Mouse (Mus musculus): Measurements from ENCODE around the gene Polr1e. TPM values are rescaled to one million over a fixed set of nuclear protein-coding genes. Genes with fewer than 3 reads are reported as not detected.

The Polr1e gene
- total and polyA plus RNA-seq, 3 experiments: 37.2 to 87.7 (median 78.6) TPM

DNA sequence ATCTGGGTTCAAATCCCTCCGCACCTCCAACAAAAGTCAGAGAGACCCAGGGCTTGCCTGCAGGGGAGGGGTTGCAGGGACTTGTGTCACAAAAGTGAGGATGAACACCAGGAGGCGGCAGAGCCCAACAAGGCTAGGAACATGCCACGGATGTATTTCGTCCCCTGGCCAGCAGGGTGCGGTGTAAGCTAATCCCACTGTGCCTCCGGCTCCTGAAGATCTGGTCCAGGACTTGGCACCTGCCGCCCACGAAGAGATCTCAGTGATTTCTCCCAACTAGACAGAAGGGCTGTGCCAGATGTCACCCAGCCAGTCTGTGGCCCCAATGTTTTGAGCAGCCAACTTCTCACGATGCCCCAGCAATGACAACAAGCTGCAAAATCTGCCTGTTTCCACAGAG is 44.9 kb upstream of the Polr1e start:
- Histone ChIP-seq H3K36me3 (replicated peaks in 1 of 2; ENCODE audit: control insufficient read depth in 1 of 2, insufficient read depth in 1 of 2, low read length in 1 of 2) (peaks cover 0 to 29% of the 10 kb centered on the region in 2 experiments), H3K9me3 (replicated peaks; ENCODE audit: low read length) (peaks cover 46% of the 10 kb centered on the region), H3K27ac (ENCODE audit: insufficient read depth, low read depth) (no peak overlapping the region), H3K4me2 (ENCODE audit: insufficient read depth, low read depth, poor library complexity, severe bottlenecking) (no peak overlapping the region), H3K79me2 (replicated peaks; ENCODE audit: control insufficient read depth, extremely low read depth, insufficient read depth, poor library complexity, severe bottlenecking) (no peaks in the 10 kb centered on the region), H3K27me3 (replicated peaks) (no peaks in the 10 kb centered on the region), H3K9ac (ENCODE audit: insufficient read depth, low read depth) (no peak overlapping the region), H3K4me3 (replicated peaks in 1 of 3; ENCODE audit: low read depth in 2 of 3, low read length in 2 of 3, poor library complexity in 1 of 3) (no peak overlapping the region), H3K4me1 (ENCODE audit: control insufficient read depth in 1 of 2, insufficient read depth in 2 of 2) (peaks cover 24 to 38% of the 10 kb centered on the region in 2 experiments)
- TF ChIP-seq NELFE (IDR thresholded peaks at IDR 0.05; ENCODE audit: low read depth, low read length) (peak; percentile 56; the same call in 1 of the 2 replicates), RCOR1 (conservative IDR thresholded peaks at IDR 0.05; ENCODE audit: low read depth, low read length) (no peak), MAX (IDR thresholded peaks at IDR 0.05; ENCODE audit: low read length) (no peak), TBP (conservative IDR thresholded peaks at IDR 0.05; ENCODE audit: low read depth, low read length) (0 out of 2 replicates have a peak, but pooled peaks have one; percentile 17), MAZ (IDR thresholded peaks at IDR 0.05; ENCODE audit: low read depth, low read length) (no peak), SIN3A (IDR thresholded peaks at IDR 0.05; ENCODE audit: low read length) (no peak), MEF2A (IDR thresholded peaks at IDR 0.05; ENCODE audit: borderline replicate concordance, low read depth, low read length) (peak; percentile 56; the same call in 1 of the 2 replicates), KAT2A (IDR thresholded peaks at IDR 0.05; ENCODE audit: insufficient replicate concordance, low read length) (no peak), HCFC1 (IDR thresholded peaks at IDR 0.05; ENCODE audit: low read depth, low read length) (peak; percentile 58), BHLHE40 (IDR thresholded peaks at IDR 0.05; ENCODE audit: low read depth, low read length) (peak; percentile 46; the same call in 1 of the 2 replicates), CHD2 (IDR thresholded peaks at IDR 0.05; ENCODE audit: low read length) (0 out of 2 replicates have a peak, but pooled peaks have one; percentile 22), RAD21 (IDR thresholded peaks at IDR 0.05; ENCODE audit: low read depth, low read length) (peak; percentile 81), SMC3 (IDR thresholded peaks at IDR 0.05; ENCODE audit: low read depth, low read length) (peak; percentile 84), NRF1 (IDR thresholded peaks at IDR 0.05; ENCODE audit: low read depth, low read length) (no peak), TCF12 (IDR thresholded peaks at IDR 0.05; ENCODE audit: low read depth, low read length) (peak; percentile 67; the same call in 1 of the 2 replicates), CTCF (conservative IDR thresholded peaks at IDR 0.05 in 1 of 2, IDR thresholded peaks at IDR 0.05 in 1 of 2; ENCODE audit: low read depth in 2 of 2, low read length in 2 of 2) (peak; percentile 54 to 99; a peak in 3 of 4 replicates), IRF4 (IDR thresholded peaks at IDR 0.05; ENCODE audit: low read depth, low read length) (peak; percentile 69; the same call in 1 of the 2 replicates), JUN (IDR thresholded peaks at IDR 0.05; ENCODE audit: insufficient read depth, low read depth, low read length) (no peak), GABPA (IDR thresholded peaks at IDR 0.05; ENCODE audit: insufficient replicate concordance, low read depth, low read length) (no peak), ZKSCAN1 (IDR thresholded peaks at IDR 0.05; ENCODE audit: borderline replicate concordance, low read depth, low read length) (no peak), MYC (IDR thresholded peaks at IDR 0.05; ENCODE audit: low read depth, low read length) (0 out of 2 replicates have a peak, but pooled peaks have one; percentile 26), MXI1 (IDR thresholded peaks at IDR 0.05; ENCODE audit: low read depth, low read length) (peak; percentile 41; the same call in 1 of the 2 replicates), ZC3H11A (IDR thresholded peaks at IDR 0.05; ENCODE audit: low read depth, low read length) (0 out of 2 replicates have a peak, but pooled peaks have one; percentile 10), ZMIZ1 (IDR thresholded peaks at IDR 0.05; ENCODE audit: low read depth, low read length) (no peak), E2F4 (IDR thresholded peaks at IDR 0.05; ENCODE audit: insufficient replicate concordance, low read depth, low read length) (no peak), POLR2AphosphoS2 (IDR thresholded peaks at IDR 0.05; ENCODE audit: low read depth, low read length) (no peak), USF2 (conservative IDR thresholded peaks at IDR 0.05; ENCODE audit: low read depth, low read length) (peak; percentile 19; the same call in 1 of the 2 replicates)
- DNase-seq (ENCODE audit: extremely low read depth): peak; percentile 76
- dilution Hi-C loops (cut with MboI; ENCODE audit: extremely low pct_ligation_motif_present, extremely low pct_unique_long_range_greater_than_20kb, low sequenced_read_pairs): no loop called here
- in situ Hi-C loops (cut with MboI; ENCODE audit: low pct_ligation_motif_present, low pct_unique_long_range_greater_than_20kb, low sequenced_read_pairs): loop anchor here (10.0 kb wide), 1 partner anchor 299 kb away; no protein-coding TSS in a partner anchor
